Mouse (Mus musculus) B cell, adult 2 months (primary cell): Measurements from ENCODE around the gene Alkbh4.

Experiments
- DNase-seq, 2 experiments: peaks; one replicate each; pipeline ENCODE4 v3.0.0; 2022

Alkbh4 gene

DNA sequence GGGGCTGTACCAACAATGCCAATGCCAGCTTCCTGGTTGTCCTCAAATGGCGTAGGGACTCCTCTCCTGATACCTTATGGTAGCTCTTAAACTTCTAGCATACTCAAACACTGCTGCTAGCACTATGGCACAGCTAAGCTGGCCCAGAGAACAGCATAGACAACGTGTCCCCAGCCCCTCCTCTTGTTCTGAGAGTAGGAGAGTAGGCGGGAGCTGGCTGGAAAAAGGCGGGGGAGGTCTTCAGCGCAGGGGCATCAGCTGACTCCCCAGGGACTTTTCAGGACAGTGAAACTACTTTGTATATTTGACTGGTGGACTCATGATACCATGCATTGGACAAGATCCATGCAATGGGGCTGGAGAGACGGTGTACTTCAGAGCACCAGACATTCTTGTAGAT is 46.1 kb downstream of the Alkbh4 start:
- no peak for DNase-seq

DNA sequence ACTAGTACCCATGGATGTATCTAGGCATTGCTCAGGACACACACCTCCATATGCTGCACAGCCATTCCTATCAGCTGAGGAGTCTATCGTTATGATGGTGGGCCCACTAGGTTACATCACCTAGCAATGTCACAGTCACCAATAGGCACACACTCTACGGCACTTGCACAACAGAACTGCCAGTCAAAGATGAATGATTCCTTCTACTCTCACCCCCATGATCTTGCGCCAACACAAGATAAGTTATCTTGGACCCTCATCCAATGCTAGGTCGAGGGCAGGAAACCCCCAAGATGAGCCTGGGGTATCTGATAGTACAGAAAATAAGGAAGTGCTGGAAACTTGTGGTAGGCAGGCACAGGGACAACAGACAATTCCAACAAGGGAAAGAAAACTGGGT is 46.9 kb downstream of the Alkbh4 start:
- no peak for DNase-seq

DNA sequence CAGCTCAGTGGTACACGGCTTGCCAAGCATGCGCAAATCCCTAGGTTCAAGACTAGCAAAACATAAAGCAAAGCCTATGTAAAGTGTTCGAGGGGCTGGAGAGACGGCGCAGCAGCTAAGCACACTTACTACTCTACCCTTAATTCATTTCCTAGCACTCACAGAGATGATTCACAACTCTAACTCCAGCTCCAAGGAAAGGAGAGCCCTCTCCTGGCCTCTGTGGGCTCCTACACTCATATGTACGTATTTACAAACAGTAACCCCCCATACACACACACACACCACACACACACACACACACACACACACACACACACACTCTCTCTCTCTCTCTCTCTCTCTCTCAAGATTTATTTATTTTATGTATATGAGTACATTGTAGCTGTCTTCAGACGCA is 47.8 kb downstream of the Alkbh4 start:
- DNase-seq = no peak

DNA sequence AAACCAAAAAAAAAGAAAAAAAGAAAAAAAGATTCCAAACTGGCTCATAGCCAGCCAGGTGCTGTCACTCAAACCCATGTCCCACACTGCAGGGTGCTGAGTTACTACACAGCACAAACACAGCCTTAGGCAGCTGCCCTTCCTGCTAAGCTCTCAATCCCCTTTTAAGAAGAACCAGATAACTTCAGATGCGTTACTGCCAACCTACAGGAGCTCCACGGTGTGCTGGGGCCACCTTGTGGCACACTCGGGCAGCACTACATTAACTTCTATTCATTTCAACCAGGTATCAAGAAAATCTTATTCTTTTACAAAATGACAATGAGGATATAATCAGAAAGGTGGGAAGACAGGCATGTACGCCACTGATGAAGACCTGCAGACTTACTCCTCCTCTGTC is 50.8 kb downstream of the Alkbh4 start:
- DNase-seq = peak; percentile 78 to 83
